9 mouse cellular contexts compared by ENCODE assay signal in the genomic region with DNA sequence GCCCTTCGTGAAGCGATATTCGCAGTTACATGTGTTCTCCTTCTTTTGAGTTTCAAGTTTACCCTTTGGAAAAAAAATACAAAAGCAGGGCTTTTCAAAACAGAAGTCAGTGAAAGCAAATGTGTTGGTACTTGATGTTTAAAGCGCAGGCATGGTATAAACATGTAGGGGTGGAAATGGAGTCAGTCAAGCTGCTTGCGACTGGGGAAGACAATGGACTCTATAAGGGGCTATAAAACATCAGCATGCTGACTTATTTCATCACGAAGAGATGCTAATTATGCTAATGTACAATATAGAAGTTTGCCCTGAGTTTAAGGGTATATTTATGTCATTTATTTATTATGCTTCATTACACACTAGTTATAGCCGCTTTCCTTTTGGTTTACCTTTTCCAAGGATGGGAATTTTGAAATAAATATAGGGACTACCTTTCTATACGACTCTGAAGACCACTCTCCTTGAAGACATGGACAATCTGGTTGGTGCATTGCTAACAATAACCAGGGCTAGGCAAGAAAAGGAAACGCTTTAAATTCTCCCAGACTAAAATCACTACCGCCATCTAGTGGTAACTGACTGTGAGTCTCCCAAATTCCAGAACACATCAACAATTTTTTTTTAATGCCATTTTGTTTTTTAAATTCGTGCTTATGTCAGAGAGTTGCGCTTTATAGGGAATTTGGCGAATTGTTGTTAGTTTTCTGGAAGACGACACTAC.
DNase-seq lines count a peak whose midpoint lies in the region; ATAC-seq and TF ChIP-seq lines count a peak whose summit lies in the region.
"Had no signal": no experiment of that assay in that cellular context is flagged by ENCODE, and none has a peak within 500 bp of the region (broad histone marks: within the 10 kb centered on the region; RNA-seq: fewer than 3 reads in every experiment).

No protein-coding gene starts in this region.

- H3K9me3 ChIP-seq in embryonic facial prominence, embryonic 11.5 days (replicated peaks; ENCODE audit: control insufficient read depth, low read length), result no peaks in the 10 kb centered on the region
- H3K9me3 ChIP-seq in embryonic facial prominence, embryonic 10.5 days, result no peaks in the 10 kb centered on the region
- no peaks in the 10 kb centered on the region for H3K9me3 ChIP-seq in liver, postnatal 0 days (ENCODE audit: low read length)
- H3K9me3 ChIP-seq: limb, embryonic 13.5 days had no signal

- H3K4me3 ChIP-seq in embryonic facial prominence, embryonic 11.5 days (ENCODE audit: low read depth, low read length), result no peak overlapping the region
- H3K4me3 ChIP-seq in embryonic facial prominence, embryonic 10.5 days, result no peak overlapping the region
- H3K4me3 ChIP-seq in liver, postnatal 0 days (ENCODE audit: low read depth, low read length), result no peak overlapping the region
- H3K4me3 ChIP-seq: limb, embryonic 13.5 days had no signal

- DNase-seq in embryonic facial prominence, embryonic 11.5 days (ENCODE audit: low spot score), result peak; percentile 84
- no peak for DNase-seq in embryonic facial prominence, embryonic 10.5 days (ENCODE audit: low spot score)
- no peak for DNase-seq in liver, postnatal 0 days
- DNase-seq in liver, result no peak
- DNase-seq in embryo, embryonic 11 days, result peak; percentile 80
- DNase-seq in mesoderm, embryonic 11.5 days (ENCODE audit: low read depth, low spot score), result peak; percentile 65
- DNase-seq in ovary, adult 18-20 months (ENCODE audit: low spot score), result no peak
- no peak for DNase-seq in cerebellum, adult 11-12 months

- H3K27me3 ChIP-seq in embryonic facial prominence, embryonic 11.5 days (ENCODE audit: control insufficient read depth, insufficient read depth, low read length), result no peaks in the 10 kb centered on the region
- H3K27me3 ChIP-seq in embryonic facial prominence, embryonic 10.5 days (replicated peaks; ENCODE audit: low read depth, poor library complexity, severe bottlenecking), result no peaks in the 10 kb centered on the region
- no peaks in the 10 kb centered on the region for H3K27me3 ChIP-seq in liver, postnatal 0 days (ENCODE audit: insufficient read depth, low read length)
- H3K27me3 ChIP-seq: limb, embryonic 13.5 days had no signal

- no peak overlapping the region for H3K9ac ChIP-seq in embryonic facial prominence, embryonic 11.5 days (replicated peaks; ENCODE audit: low read length)
- no peak overlapping the region for H3K9ac ChIP-seq in liver, postnatal 0 days (replicated peaks)
- H3K9ac ChIP-seq: limb, embryonic 13.5 days had no signal

- TF ChIP-seq EP300 in liver, postnatal 0 days (IDR thresholded peaks at IDR 0.05; ENCODE audit: low read depth), result no peak

- WGBS in embryonic facial prominence, embryonic 11.5 days, result 50% methylated on average over 14 of the region's 14 CpGs
- 52% methylated on average over 14 of the region's 14 CpGs for WGBS in embryonic facial prominence, embryonic 10.5 days
- 45% methylated on average over 14 of the region's 14 CpGs for WGBS in liver, postnatal 0 days (ENCODE audit: insufficient replicate concordance)

- H3K27ac ChIP-seq in embryonic facial prominence, embryonic 11.5 days (replicated peaks; ENCODE audit: low read depth, low read length), result no peak overlapping the region
- no peak overlapping the region for H3K27ac ChIP-seq in embryonic facial prominence, embryonic 10.5 days (replicated peaks)
- no peak overlapping the region for H3K27ac ChIP-seq in liver, postnatal 0 days (ENCODE audit: low read depth)
- H3K27ac ChIP-seq: limb, embryonic 13.5 days had no signal

- H3K4me2 ChIP-seq in embryonic facial prominence, embryonic 11.5 days (ENCODE audit: low read depth, low read length), result no peak overlapping the region
- H3K4me2 ChIP-seq in liver, postnatal 0 days (ENCODE audit: low read depth, low read length), result no peak overlapping the region
- H3K4me2 ChIP-seq: limb, embryonic 13.5 days had no signal

- TF ChIP-seq CTCF in liver, postnatal 0 days (IDR thresholded peaks at IDR 0.05; ENCODE audit: low read depth), result peak; percentile 58

- no peaks in the 10 kb centered on the region for H3K36me3 ChIP-seq in embryonic facial prominence, embryonic 11.5 days (replicated peaks; ENCODE audit: control insufficient read depth, insufficient read depth, low read depth, low read length)
- no peaks in the 10 kb centered on the region for H3K36me3 ChIP-seq in embryonic facial prominence, embryonic 10.5 days (replicated peaks)
- H3K36me3 ChIP-seq in liver, postnatal 0 days (replicated peaks; ENCODE audit: insufficient read depth, low read length), result no peaks in the 10 kb centered on the region
- H3K36me3 ChIP-seq: limb, embryonic 13.5 days had no signal

- ATAC-seq in embryonic facial prominence, embryonic 11.5 days (replicated peaks; ENCODE audit: insufficient number of reproducible peaks, low FRiP score, low TSS enrichment, low read depth), result no peak
- ATAC-seq in liver, postnatal 0 days, result no peak

- no peaks in the 10 kb centered on the region for H3K4me1 ChIP-seq in embryonic facial prominence, embryonic 11.5 days (ENCODE audit: control insufficient read depth, insufficient read depth, low read length)
- H3K4me1 ChIP-seq in embryonic facial prominence, embryonic 10.5 days, result no peaks in the 10 kb centered on the region
- H3K4me1 ChIP-seq in liver, postnatal 0 days (ENCODE audit: insufficient read depth), result no peaks in the 10 kb centered on the region
- H3K4me1 ChIP-seq: limb, embryonic 13.5 days had no signal

Comparison
In these comparisons a context has a peak if more than half of its experiments do, and no peak if none do; other contexts are left out.
1. DNase-seq: peak in embryonic facial prominence, embryonic 11.5 days (single experiment), embryo, embryonic 11 days (single experiment) and mesoderm, embryonic 11.5 days (single experiment); none in embryonic facial prominence, embryonic 10.5 days (single experiment), liver, postnatal 0 days (single experiment), liver (single experiment), ovary, adult 18-20 months (single experiment) and cerebellum, adult 11-12 months (single experiment).